Mouse (Mus musculus): ENCODE measurements around the gene Napa. TPM values are rescaled to one million over a fixed set of nuclear protein-coding genes. Genes with fewer than 3 reads are reported as not detected.

Gene Napa
- polyA plus RNA-seq, 1 experiment from 2014 or later, result 203 TPM

- ATAC-seq (replicated peaks; ENCODE audit: low FRiP score), result no peak
- no peaks in the 10 kb centered on the region for H3K27me3 ChIP-seq
- H3K4me1 ChIP-seq, result peaks cover 19% of the 10 kb centered on the region
- 84% methylated on average over 9 of the region's 9 CpGs for WGBS
- H3K4me2 ChIP-seq, result no peak overlapping the region
- peaks cover 18% of the 10 kb centered on the region; the same call in 1 of the 2 replicates for H3K36me3 ChIP-seq
- H3K9me3 ChIP-seq (replicated peaks), result no peaks in the 10 kb centered on the region
- H3K27ac ChIP-seq, result no peak overlapping the region
- no peak overlapping the region for H3K9ac ChIP-seq
- H3K4me3 ChIP-seq (replicated peaks), result no peak overlapping the region
These were observed 27.6 kb downstream of the Napa start for GRCm38 (mm10) chr7:16125829-16126228.

DNA sequence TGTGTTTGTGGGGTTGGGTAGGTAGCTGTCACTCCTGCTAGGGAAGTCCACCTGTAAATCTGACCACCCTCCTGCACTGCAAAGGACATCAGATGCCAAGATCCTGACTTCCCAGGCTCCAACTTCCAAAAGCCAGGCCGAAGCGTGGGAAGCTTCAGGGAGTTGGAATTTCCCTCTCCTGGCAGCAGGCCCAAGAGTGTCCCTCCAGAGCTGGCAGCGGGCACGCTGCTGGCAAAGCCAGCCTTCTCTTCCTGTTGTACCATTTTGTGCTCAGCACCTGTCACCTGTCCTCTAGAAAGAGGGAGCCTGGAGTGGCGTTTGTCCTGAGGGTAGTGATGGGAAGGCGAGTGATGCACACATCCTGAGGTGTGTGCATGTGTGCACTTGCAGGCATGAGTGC, 30.1 kb downstream of the Napa start:
- Histone ChIP-seq H3K27ac (no peak overlapping the region), H3K9ac (no peak overlapping the region), H3K4me1 (peaks cover 35% of the 10 kb centered on the region), H3K4me3 (replicated peaks) (no peak overlapping the region), H3K9me3 (replicated peaks) (no peaks in the 10 kb centered on the region), H3K4me2 (no peak overlapping the region), H3K27me3 (0 out of 2 replicates have a peak, but pooled peaks cover 4% of the 10 kb centered on the region), H3K36me3 (peaks cover 18% of the 10 kb centered on the region; the same call in 1 of the 2 replicates)
- WGBS, result 94% methylated on average over 6 of the region's 6 CpGs
- no peak for ATAC-seq (replicated peaks; ENCODE audit: low FRiP score)

GRCm38 (mm10) chr7:16128899-16129298, 30.6 kb downstream of the Napa start:
- H3K4me2 ChIP-seq, result peak overlapping the region; percentile 89

DNA sequence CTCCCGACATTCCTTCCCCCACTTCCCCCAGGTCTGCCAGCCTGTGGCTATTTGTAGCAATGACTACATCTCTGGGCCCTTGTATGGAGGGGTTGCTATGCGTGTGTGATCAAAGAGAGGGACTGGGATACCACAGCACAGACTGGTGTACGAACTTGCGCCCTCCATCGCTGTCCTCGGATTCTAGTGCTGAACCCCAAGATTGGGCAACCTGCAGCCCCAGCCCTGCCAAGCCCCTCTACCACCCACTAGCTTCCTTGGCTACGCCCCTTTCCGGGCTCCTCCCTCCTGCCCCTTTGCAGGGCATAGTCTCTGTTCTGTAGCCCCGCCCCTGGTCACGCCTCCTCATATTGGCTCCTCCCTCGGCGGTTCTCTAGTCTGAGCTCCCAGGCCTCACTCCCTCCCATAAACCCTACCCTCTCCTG, 31.2 kb downstream of the Napa start, which contains the start of gene Slc8a2:
Slc8a2 (plus strand) TSS at position 406 of the 425 bp plus-strand sequence.
- H3K36me3 ChIP-seq, result peaks cover 18% of the 10 kb centered on the region; the same call in 1 of the 2 replicates
- WGBS, result 2% methylated on average over 12 of the region's 12 CpGs
- H3K4me2 ChIP-seq, result peak within 1 kb of the TSS; percentile 89
- peak within 1 kb of the TSS; percentile 58 for H3K4me3 ChIP-seq (replicated peaks)
- ATAC-seq (replicated peaks; ENCODE audit: low FRiP score), result peak; percentile 90
- peak within 1 kb of the TSS; percentile 86 for H3K27ac ChIP-seq
- H3K9me3 ChIP-seq (replicated peaks), result no peaks in the 10 kb centered on the region
- H3K4me1 ChIP-seq, result peaks cover 35% of the 10 kb centered on the region
- H3K9ac ChIP-seq, result peak within 1 kb of the TSS; percentile 67
- 0 out of 2 replicates have a peak, but pooled peaks cover 4% of the 10 kb centered on the region for H3K27me3 ChIP-seq

More at GRCm38 (mm10) chr7:16128899-16129298, 30.6 kb downstream of the Napa start:
- Histone ChIP-seq H3K4me1 (peaks cover 35% of the 10 kb centered on the region), H3K9ac (no peak overlapping the region), H3K27ac (0 out of 2 replicates have a peak overlapping the region, but pooled peaks have one; percentile 86), H3K9me3 (replicated peaks) (no peaks in the 10 kb centered on the region), H3K36me3 (peaks cover 18% of the 10 kb centered on the region; the same call in 1 of the 2 replicates), H3K4me3 (replicated peaks) (peak overlapping the region; percentile 58), H3K27me3 (0 out of 2 replicates have a peak, but pooled peaks cover 4% of the 10 kb centered on the region)
- WGBS, result 62% methylated on average over 5 of the region's 5 CpGs
- no peak for ATAC-seq (replicated peaks; ENCODE audit: low FRiP score)

- Histone ChIP-seq H3K36me3 (peaks cover 14% of the 10 kb centered on the region; the same call in 1 of the 2 replicates), H3K9me3 (replicated peaks) (no peaks in the 10 kb centered on the region), H3K4me2 (peak overlapping the region; percentile 89), H3K4me3 (replicated peaks) (peak overlapping the region; percentile 58), H3K4me1 (peaks cover 35% of the 10 kb centered on the region), H3K9ac (peak overlapping the region; percentile 67), H3K27me3 (0 out of 2 replicates have a peak, but pooled peaks cover 4% of the 10 kb centered on the region), H3K27ac (peak overlapping the region; percentile 86)
- WGBS, result under 1% methylated on average over 37 of the region's 38 CpGs
- peak; percentile 87 for ATAC-seq (replicated peaks; ENCODE audit: low FRiP score)
These were observed 31.8 kb downstream of the Napa start for GRCm38 (mm10) chr7:16129846-16130691.

DNA sequence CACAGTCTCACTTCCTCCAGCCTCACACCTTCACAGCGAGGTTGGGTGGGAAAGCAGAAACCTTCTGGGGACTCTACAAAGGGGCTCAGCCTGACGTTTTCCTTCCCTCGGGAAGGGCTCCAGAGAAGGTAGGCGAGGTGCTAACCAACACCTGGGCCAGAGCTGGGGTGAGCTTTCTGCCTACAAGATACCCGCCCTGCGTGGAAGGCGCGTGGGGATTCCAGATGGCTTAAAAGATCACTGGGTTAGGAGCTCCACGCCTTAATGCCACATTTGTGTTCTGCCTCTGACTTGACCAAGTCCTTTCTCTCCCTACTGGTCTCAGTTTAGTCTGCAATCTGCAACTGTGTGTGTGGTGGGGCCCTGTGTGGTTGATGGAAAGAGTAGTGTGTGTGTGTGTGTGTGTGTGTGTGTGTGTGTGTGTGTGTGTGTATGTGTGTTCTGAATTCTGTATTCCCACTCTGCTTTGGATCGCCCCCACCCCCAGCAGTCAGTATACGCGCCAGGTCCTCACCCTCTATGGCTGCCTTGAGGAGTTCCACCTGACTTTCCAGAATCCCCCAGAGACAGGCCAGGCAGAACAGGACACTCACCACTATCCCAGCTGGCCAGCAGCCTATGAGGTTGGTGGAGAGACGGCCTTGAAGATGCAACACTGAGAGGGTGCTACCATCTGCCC, 32.8 kb downstream of the Napa start:
- 26% methylated on average over 13 of the region's 13 CpGs for WGBS

DNA sequence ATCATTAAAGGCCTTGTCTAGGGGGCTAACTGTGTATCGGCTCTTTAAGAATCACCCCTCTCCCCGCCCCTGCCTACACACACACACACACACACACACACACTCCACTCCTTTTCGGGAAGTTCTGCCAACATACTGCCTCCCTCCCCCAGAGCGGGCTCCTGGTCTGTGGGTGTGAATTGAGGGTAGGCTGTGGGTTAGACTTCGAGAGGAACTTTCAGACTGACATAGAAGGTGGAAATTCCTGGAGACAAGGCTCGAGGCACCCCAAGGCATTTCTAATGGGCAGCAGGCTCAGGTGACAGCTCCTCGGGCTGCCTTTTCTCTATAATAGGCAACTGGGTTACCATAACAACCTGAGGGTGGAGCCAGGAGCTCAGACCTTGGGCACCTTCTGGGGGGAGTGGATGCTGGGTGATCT, 33.9 kb downstream of the Napa start:
- 7% methylated on average over 6 of the region's 7 CpGs for WGBS
- H3K4me1 ChIP-seq, result peaks cover 35% of the 10 kb centered on the region
- no peak overlapping the region for H3K27ac ChIP-seq
- H3K4me3 ChIP-seq (replicated peaks), result no peak overlapping the region
- peaks cover 3% of the 10 kb centered on the region; the same call in 1 of the 2 replicates for H3K36me3 ChIP-seq
- ATAC-seq (replicated peaks; ENCODE audit: low FRiP score), result no peak
- no peaks in the 10 kb centered on the region for H3K9me3 ChIP-seq (replicated peaks)
- 0 out of 2 replicates have a peak overlapping the region, but pooled peaks have one; percentile 12 for H3K4me2 ChIP-seq
- H3K9ac ChIP-seq, result no peak overlapping the region
- 0 out of 2 replicates have a peak, but pooled peaks cover 4% of the 10 kb centered on the region for H3K27me3 ChIP-seq

More for the DNA sequence above, 32.8 kb downstream of the Napa start:
- Histone ChIP-seq H3K9me3 (replicated peaks) (no peaks in the 10 kb centered on the region), H3K36me3 (peaks cover 6% of the 10 kb centered on the region; the same call in 1 of the 2 replicates), H3K27me3 (0 out of 2 replicates have a peak, but pooled peaks cover 4% of the 10 kb centered on the region), H3K4me1 (peaks cover 35% of the 10 kb centered on the region), H3K9ac (peak overlapping the region; percentile 67; the same call in 1 of the 2 replicates), H3K27ac (no peak overlapping the region), H3K4me2 (peak overlapping the region; percentile 89), H3K4me3 (replicated peaks) (peak overlapping the region; percentile 58)
- ATAC-seq (replicated peaks; ENCODE audit: low FRiP score), result no peak

GRCm38 (mm10) chr7:16132926-16133325, 34.7 kb downstream of the Napa start:
- H3K36me3 ChIP-seq, result no peaks in the 10 kb centered on the region
- ATAC-seq (replicated peaks; ENCODE audit: low FRiP score), result no peak
- H3K4me1 ChIP-seq, result peaks cover 35% of the 10 kb centered on the region
- no peak overlapping the region for H3K9ac ChIP-seq
- WGBS, result 71% methylated on average over 3 of the region's 3 CpGs
- H3K27me3 ChIP-seq, result 0 out of 2 replicates have a peak, but pooled peaks cover 4% of the 10 kb centered on the region
- no peaks in the 10 kb centered on the region for H3K9me3 ChIP-seq (replicated peaks)
- no peak overlapping the region for H3K4me2 ChIP-seq
- no peak overlapping the region for H3K4me3 ChIP-seq (replicated peaks)
- H3K27ac ChIP-seq, result no peak overlapping the region

GRCm38 (mm10) chr7:16133691-16134090, 35.4 kb downstream of the Napa start:
- no peak overlapping the region for H3K27ac ChIP-seq
- H3K4me1 ChIP-seq, result peaks cover 35% of the 10 kb centered on the region
- 92% methylated on average over 9 of the region's 9 CpGs for WGBS
- H3K4me3 ChIP-seq (replicated peaks), result no peak overlapping the region
- H3K36me3 ChIP-seq, result no peaks in the 10 kb centered on the region
- no peak for ATAC-seq (replicated peaks; ENCODE audit: low FRiP score)
- H3K4me2 ChIP-seq, result no peak overlapping the region
- 0 out of 2 replicates have a peak, but pooled peaks cover 4% of the 10 kb centered on the region for H3K27me3 ChIP-seq
- no peak overlapping the region for H3K9ac ChIP-seq
- no peaks in the 10 kb centered on the region for H3K9me3 ChIP-seq (replicated peaks)

GRCm38 (mm10) chr7:16134951-16135392, 36.7 kb downstream of the Napa start:
- Histone ChIP-seq H3K36me3 (no peaks in the 10 kb centered on the region), H3K27me3 (0 out of 2 replicates have a peak, but pooled peaks cover 4% of the 10 kb centered on the region), H3K4me3 (replicated peaks) (no peak overlapping the region), H3K4me1 (peaks cover 24% of the 10 kb centered on the region), H3K4me2 (no peak overlapping the region), H3K9ac (no peak overlapping the region), H3K27ac (no peak overlapping the region), H3K9me3 (replicated peaks) (no peaks in the 10 kb centered on the region)
- 71% methylated on average over 7 of the region's 7 CpGs for WGBS
- no peak for ATAC-seq (replicated peaks; ENCODE audit: low FRiP score)

DNA sequence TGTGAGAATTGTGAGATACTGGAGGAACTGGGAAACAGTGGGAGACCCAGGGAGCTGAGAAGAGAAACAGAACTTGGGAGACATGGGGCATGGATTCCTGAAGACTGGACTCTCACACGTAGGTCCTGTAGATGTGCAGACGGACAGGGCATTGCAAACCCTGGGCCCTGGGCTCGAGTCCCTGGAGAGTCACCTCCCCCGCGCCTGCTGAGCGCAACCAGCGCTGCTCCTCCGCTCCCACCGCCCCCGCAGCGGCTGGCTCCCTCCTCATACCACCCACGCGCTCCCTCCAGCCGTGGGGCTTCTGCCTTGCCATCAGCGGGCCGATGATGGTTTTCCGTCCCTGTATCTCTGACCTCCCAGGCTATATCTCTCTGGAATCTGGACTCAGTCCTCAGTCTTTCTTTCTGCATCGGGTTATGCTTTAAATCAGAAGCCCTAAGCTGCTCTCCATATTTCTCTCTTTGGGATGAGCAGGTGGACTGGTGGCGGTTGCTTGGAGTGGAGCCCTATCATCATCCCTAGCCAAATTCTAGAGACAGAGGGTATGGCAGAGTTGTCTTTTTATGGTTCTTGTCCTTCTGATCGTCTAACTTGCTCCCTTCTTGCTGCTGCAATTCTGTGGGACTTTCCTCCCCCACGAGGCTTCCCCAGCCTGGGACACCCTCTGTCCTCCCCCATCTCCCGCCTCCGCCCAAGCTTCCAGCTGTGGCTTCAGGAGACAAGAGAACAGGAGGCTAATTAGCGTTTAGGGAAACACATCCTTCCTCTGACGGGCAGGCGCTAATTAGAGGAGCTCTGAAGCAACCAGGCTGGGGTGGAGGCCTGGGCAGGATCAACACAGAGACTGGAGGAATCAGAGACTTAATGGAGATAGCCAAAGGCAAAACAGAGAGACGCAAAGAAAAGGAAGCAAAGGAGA, 48.5 kb downstream of the Napa start:
- WGBS, result 22% methylated on average over 27 of the region's 27 CpGs
- peaks cover 7% of the 10 kb centered on the region for H3K27me3 ChIP-seq
- H3K27ac ChIP-seq, result no peak overlapping the region
- no peak overlapping the region for H3K4me3 ChIP-seq (replicated peaks)
- ATAC-seq (replicated peaks; ENCODE audit: low FRiP score), result 0 out of 2 replicates have a peak, but pooled peaks have one; percentile 36
- no peaks in the 10 kb centered on the region for H3K4me1 ChIP-seq
- no peaks in the 10 kb centered on the region for H3K36me3 ChIP-seq
- H3K9ac ChIP-seq, result no peak overlapping the region
- no peaks in the 10 kb centered on the region for H3K9me3 ChIP-seq (replicated peaks)
- no peak overlapping the region for H3K4me2 ChIP-seq
